Mouse (Mus musculus) kidney, postnatal 0 days (tissue): Measurements from ENCODE around the gene Pias4. TPM values are rescaled to one million over a fixed set of nuclear protein-coding genes. Genes with fewer than 3 reads are reported as not detected.

ENCODE experiments used
- ATAC-seq: fragments of 200-750 bp; cut with Nextera tagmentation; replicated peaks from 2 replicates; pipeline ENCODE4 v1.8.0; 2017; ENCODE audit warnings: low read depth, moderate number of reproducible peaks, moderate TSS enrichment, moderate library complexity; ENCODE audit not compliant: low FRiP score
- DNase-seq: peaks from one replicate; pipeline ENCODE4 v3.0.0-alpha.2; 2016; ENCODE audit warnings: low spot score
- H3K27ac ChIP-seq: fragments of 300-500 bp; sonication (generic); 2 replicates; pipeline ENCODE4 v1.5.1; 2014; ENCODE audit warnings: mild to moderate bottlenecking
- H3K27me3 ChIP-seq: fragments of 300-500 bp; sonication (generic); 2 replicates; pipeline ENCODE4 v1.6.1; 2014; ENCODE audit warnings: low read length, mixed read lengths; ENCODE audit not compliant: insufficient read depth
- H3K36me3 ChIP-seq: fragments of 300-500 bp; sonication (generic); 2 replicates; pipeline ENCODE4 v1.6.1; 2014; ENCODE audit warnings: low read length, mixed read lengths; ENCODE audit not compliant: insufficient read depth
- H3K4me1 ChIP-seq: fragments of 300-500 bp; sonication (generic); replicated peaks from 2 replicates; pipeline ENCODE4 v1.6.1; 2014; ENCODE audit warnings: antibody characterized with exemption, low read length, mixed read lengths; ENCODE audit not compliant: insufficient read depth
- H3K4me2 ChIP-seq: fragments of 300-500 bp; sonication (generic); 2 replicates; pipeline ENCODE4 v1.6.1; 2014; ENCODE audit warnings: mild to moderate bottlenecking, low read length, moderate library complexity, mixed read lengths
- H3K4me3 ChIP-seq: fragments of 300-500 bp; sonication (generic); replicated peaks from 2 replicates; pipeline ENCODE4 v1.5.1; 2014; ENCODE audit warnings: low read depth, low read length
- H3K9ac ChIP-seq: fragments of 300-500 bp; sonication (generic); 2 replicates; pipeline ENCODE4 v1.6.1; 2014; ENCODE audit warnings: low read depth, low read length
- H3K9me3 ChIP-seq: fragments of 300-500 bp; sonication (generic); replicated peaks from 2 replicates; pipeline ENCODE4 v1.6.1; 2016; ENCODE audit warnings: low read length, inconsistent platforms, mixed read lengths
- CTCF ChIP-seq: IDR thresholded peaks from 2 replicates; pipeline ENCODE4 v1.5.1; 2016; ENCODE audit warnings: antibody characterized with exemption, low read depth, mild to moderate bottlenecking, moderate library complexity
- WGBS: fragments of 180-500 bp; shearing (Covaris S2); extraction: QIAGEN DNeasy Blood & Tissue Kit; methylation state at CpG from one replicate; pipeline ENCODE4 v1.1.7; 2014; 5-methylcytosine and 5-hydroxymethylcytosine counted together
- polyA plus RNA-seq: library from polyadenylated mRNA; unstranded; fragments of >200 nt; fragmentation: Nextera tagmentation; extraction: Ambion mirVana; gene quantifications from 2 replicates; pipeline ENCODE4 v1.2.1, GENCODE M21; 2015

Pias4 gene
- polyA plus RNA-seq, 1 experiment from 2014 or later = 28.4 TPM

DNA sequence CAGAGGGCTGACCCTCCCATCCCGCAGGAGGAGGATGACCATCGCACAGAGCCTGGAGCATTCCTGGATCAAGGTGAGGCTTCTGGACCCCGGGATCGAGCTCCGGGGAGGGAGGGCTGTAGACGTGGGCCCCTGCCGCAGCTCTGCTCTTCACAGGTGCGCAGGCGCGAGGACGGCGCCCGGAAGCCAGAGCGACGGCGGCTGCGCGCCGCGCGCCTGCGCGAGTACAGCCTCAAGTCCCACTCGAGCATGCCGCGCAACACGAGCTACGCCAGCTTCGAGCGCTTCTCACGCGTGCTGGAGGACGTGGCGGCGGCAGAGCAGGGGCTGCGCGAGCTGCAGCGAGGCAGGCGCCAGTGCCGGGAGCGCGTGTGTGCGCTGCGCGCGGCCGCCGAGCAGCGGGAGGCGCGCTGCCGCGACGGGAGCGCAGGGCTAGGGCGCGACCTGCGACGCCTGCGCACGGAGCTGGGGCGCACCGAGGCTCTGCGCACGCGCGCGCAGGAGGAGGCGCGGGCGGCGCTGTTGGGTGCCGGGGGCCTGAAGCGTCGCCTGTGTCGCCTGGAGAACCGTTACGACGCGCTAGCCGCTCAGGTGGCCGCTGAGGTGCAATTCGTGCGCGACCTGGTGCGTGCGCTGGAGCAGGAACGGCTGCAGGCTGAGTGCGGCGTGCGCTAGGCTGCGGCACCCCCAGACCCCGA, 24.7 kb upstream of the Pias4 start:
- peak overlapping the region; percentile 71 for H3K9ac ChIP-seq

GRCm38 (mm10) chr10:81191342-81191982, 23.7 kb upstream of the Pias4 start:
- WGBS = 77% methylated on average over 18 of the region's 18 CpGs
- Histone ChIP-seq H3K4me2 (peak overlapping the region; percentile 88), H3K36me3 (0 out of 2 replicates have a peak, but pooled peaks cover 14% of the 10 kb centered on the region), H3K4me3 (no peak overlapping the region), H3K9me3 (no peaks in the 10 kb centered on the region), H3K27ac (0 out of 2 replicates have a peak overlapping the region, but pooled peaks have one; percentile 87), H3K27me3 (0 out of 2 replicates have a peak, but pooled peaks cover 16% of the 10 kb centered on the region), H3K4me1 (peaks cover 8% of the 10 kb centered on the region; the same call in 1 of the 2 replicates), H3K9ac (no peak overlapping the region)
- DNase-seq (no peak), ATAC-seq (no peak)
- no peak for TF ChIP-seq CTCF

More for the DNA sequence above, 24.7 kb upstream of the Pias4 start:
- H3K27me3 ChIP-seq = 0 out of 2 replicates have a peak, but pooled peaks cover 19% of the 10 kb centered on the region
- no peaks in the 10 kb centered on the region for H3K9me3 ChIP-seq
- 0 out of 2 replicates have a peak, but pooled peaks cover 4% of the 10 kb centered on the region for H3K36me3 ChIP-seq
- H3K4me3 ChIP-seq = peak overlapping the region; percentile 55
- peaks cover 8% of the 10 kb centered on the region; the same call in 1 of the 2 replicates for H3K4me1 ChIP-seq
- peak; percentile 72 for ATAC-seq
- peak overlapping the region; percentile 88 for H3K4me2 ChIP-seq
- DNase-seq = peak; percentile 80
- no peak for TF ChIP-seq CTCF
- peak overlapping the region; percentile 87 for H3K27ac ChIP-seq
- WGBS = under 1% methylated on average over 91 of the region's 93 CpGs

- Histone ChIP-seq H3K4me2 (no peak overlapping the region), H3K27ac (no peak overlapping the region), H3K36me3 (0 out of 2 replicates have a peak, but pooled peaks cover 14% of the 10 kb centered on the region), H3K9me3 (no peaks in the 10 kb centered on the region), H3K4me1 (peaks cover 8% of the 10 kb centered on the region; the same call in 1 of the 2 replicates), H3K4me3 (no peak overlapping the region), H3K9ac (no peak overlapping the region), H3K27me3 (0 out of 2 replicates have a peak, but pooled peaks cover 16% of the 10 kb centered on the region)
- DNase-seq (no peak), ATAC-seq (peak; percentile 14; the same call in 1 of the 2 replicates)
- TF ChIP-seq CTCF = peak; percentile 44; the same call in 1 of the 2 replicates
- 66% methylated on average over 6 of the region's 6 CpGs for WGBS
Observed at GRCm38 (mm10) chr10:81190912-81191321, 23.2 kb upstream of the Pias4 start.

DNA sequence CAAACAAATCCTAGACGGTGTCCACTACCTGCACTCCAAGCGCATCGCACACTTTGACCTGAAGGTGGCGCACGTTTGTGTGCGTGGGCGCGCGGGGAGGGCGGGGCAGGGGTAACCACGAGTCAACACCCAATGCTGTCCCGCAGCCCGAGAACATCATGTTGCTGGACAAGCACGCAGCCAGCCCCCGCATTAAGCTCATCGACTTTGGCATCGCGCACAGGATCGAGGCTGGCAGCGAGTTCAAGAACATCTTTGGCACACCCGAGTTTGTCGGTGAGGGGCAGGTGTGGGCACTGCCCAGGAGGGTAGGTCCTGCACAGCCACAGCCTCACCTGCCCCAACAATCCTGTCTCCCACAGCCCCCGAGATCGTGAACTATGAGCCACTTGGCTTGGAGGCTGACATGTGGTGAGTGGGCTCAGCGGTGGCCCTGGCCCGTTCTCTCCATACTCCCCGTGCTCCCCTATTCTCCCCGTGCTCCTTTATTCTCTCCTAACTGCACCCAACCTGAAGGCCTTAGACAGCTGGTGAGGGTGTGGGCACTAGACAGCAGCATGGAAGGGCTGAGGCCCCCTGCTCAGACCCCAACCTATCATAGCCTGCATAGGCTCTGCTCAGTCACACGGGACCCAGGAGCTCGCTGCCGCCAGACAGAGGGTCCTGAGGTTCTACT, 22.7 kb upstream of the Pias4 start:
- Histone ChIP-seq H3K27me3 (0 out of 2 replicates have a peak, but pooled peaks cover 16% of the 10 kb centered on the region), H3K4me1 (peaks cover 8% of the 10 kb centered on the region; the same call in 1 of the 2 replicates), H3K27ac (no peak overlapping the region), H3K36me3 (0 out of 2 replicates have a peak, but pooled peaks cover 14% of the 10 kb centered on the region), H3K4me3 (no peak overlapping the region), H3K9me3 (no peaks in the 10 kb centered on the region), H3K9ac (no peak overlapping the region), H3K4me2 (no peak overlapping the region)
- ATAC-seq (no peak), DNase-seq (no peak)
- peak; percentile 64 for TF ChIP-seq CTCF
- 76% methylated on average over 31 of the region's 31 CpGs for WGBS

DNA sequence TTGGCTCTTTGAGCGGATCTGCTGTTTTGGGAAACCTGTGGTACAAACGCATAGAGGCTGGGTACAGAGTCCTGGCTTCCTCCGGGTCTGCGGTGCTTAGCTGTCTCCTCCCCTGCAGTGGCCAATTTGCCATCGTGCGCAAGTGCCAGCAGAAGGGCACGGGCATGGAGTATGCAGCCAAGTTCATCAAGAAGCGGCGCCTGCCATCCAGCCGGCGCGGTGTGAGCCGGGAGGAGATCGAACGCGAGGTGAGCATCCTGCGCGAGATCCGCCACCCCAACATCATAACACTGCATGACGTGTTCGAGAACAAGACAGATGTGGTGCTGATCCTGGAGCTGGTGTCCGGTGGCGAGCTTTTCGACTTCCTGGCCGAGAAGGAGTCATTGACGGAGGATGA, 22.1 kb upstream of the Pias4 start:
- H3K4me1 ChIP-seq = peaks cover 10% of the 10 kb centered on the region; the same call in 1 of the 2 replicates
- H3K27me3 ChIP-seq = 0 out of 2 replicates have a peak, but pooled peaks cover 11% of the 10 kb centered on the region
- no peak for ATAC-seq
- DNase-seq = no peak
- H3K4me2 ChIP-seq = no peak overlapping the region
- no peak overlapping the region for H3K27ac ChIP-seq
- peaks cover 14% of the 10 kb centered on the region; the same call in 1 of the 2 replicates for H3K36me3 ChIP-seq
- WGBS = 86% methylated on average over 26 of the region's 26 CpGs
- TF ChIP-seq CTCF = no peak
- no peak overlapping the region for H3K4me3 ChIP-seq
- no peaks in the 10 kb centered on the region for H3K9me3 ChIP-seq
- H3K9ac ChIP-seq = no peak overlapping the region

GRCm38 (mm10) chr10:81187161-81187560, 19.4 kb upstream of the Pias4 start:
- no peak for TF ChIP-seq CTCF
- H3K36me3 ChIP-seq = peaks cover 17% of the 10 kb centered on the region
- H3K9ac ChIP-seq = no peak overlapping the region
- peaks cover 4% of the 10 kb centered on the region; the same call in 1 of the 2 replicates for H3K4me1 ChIP-seq
- WGBS = 90% methylated on average over 9 of the region's 9 CpGs
- H3K27ac ChIP-seq = no peak overlapping the region
- ATAC-seq (no peak), DNase-seq (no peak)
- H3K27me3 ChIP-seq = no peaks in the 10 kb centered on the region
- H3K9me3 ChIP-seq = no peaks in the 10 kb centered on the region
- no peak overlapping the region for H3K4me2 ChIP-seq
- H3K4me3 ChIP-seq = no peak overlapping the region
